Mouse (Mus musculus): ENCODE measurements around the gene Esrrg. TPM values are rescaled to one million over a fixed set of nuclear protein-coding genes. Genes with fewer than 3 reads are reported as not detected.

The Esrrg gene
- total RNA-seq, 1 experiment from 2014 or later = not detected

GRCm38 (mm10) chr1:187645258-187645657, 36.7 kb downstream of the Esrrg start:
- no peak for ATAC-seq (replicated peaks; ENCODE audit: insufficient number of reproducible peaks, low FRiP score, low TSS enrichment, poor library complexity, severe bottlenecking)

GRCm38 (mm10) chr1:187648551-187648950, 40.0 kb downstream of the Esrrg start:
- ATAC-seq (replicated peaks; ENCODE audit: insufficient number of reproducible peaks, low FRiP score, low TSS enrichment, poor library complexity, severe bottlenecking) = no peak

- no peak for ATAC-seq (replicated peaks; ENCODE audit: insufficient number of reproducible peaks, low FRiP score, low TSS enrichment, poor library complexity, severe bottlenecking)
Observed at GRCm38 (mm10) chr1:187649871-187650270, 41.3 kb downstream of the Esrrg start.

GRCm38 (mm10) chr1:187650786-187651687, 42.4 kb downstream of the Esrrg start:
- ATAC-seq (replicated peaks; ENCODE audit: insufficient number of reproducible peaks, low FRiP score, low TSS enrichment, poor library complexity, severe bottlenecking) = no peak

- ATAC-seq (replicated peaks; ENCODE audit: insufficient number of reproducible peaks, low FRiP score, low TSS enrichment, poor library complexity, severe bottlenecking) = no peak
Observed at GRCm38 (mm10) chr1:187651688-187652241, 43.2 kb downstream of the Esrrg start.

- ATAC-seq (replicated peaks; ENCODE audit: insufficient number of reproducible peaks, low FRiP score, low TSS enrichment, poor library complexity, severe bottlenecking) = no peak
Observed at GRCm38 (mm10) chr1:187652445-187652844, 43.9 kb downstream of the Esrrg start.

- ATAC-seq (replicated peaks; ENCODE audit: insufficient number of reproducible peaks, low FRiP score, low TSS enrichment, poor library complexity, severe bottlenecking) = no peak
Observed at GRCm38 (mm10) chr1:187653390-187653789, 44.8 kb downstream of the Esrrg start.

- no peak for ATAC-seq (replicated peaks; ENCODE audit: insufficient number of reproducible peaks, low FRiP score, low TSS enrichment, poor library complexity, severe bottlenecking)
Observed at GRCm38 (mm10) chr1:187660963-187661362, 52.4 kb downstream of the Esrrg start.

- ATAC-seq (replicated peaks; ENCODE audit: insufficient number of reproducible peaks, low FRiP score, low TSS enrichment, poor library complexity, severe bottlenecking) = no peak
Observed at GRCm38 (mm10) chr1:187662083-187662609, 53.6 kb downstream of the Esrrg start.

GRCm38 (mm10) chr1:187663376-187663775, 54.8 kb downstream of the Esrrg start:
- ATAC-seq (replicated peaks; ENCODE audit: insufficient number of reproducible peaks, low FRiP score, low TSS enrichment, poor library complexity, severe bottlenecking) = no peak

- ATAC-seq (replicated peaks; ENCODE audit: insufficient number of reproducible peaks, low FRiP score, low TSS enrichment, poor library complexity, severe bottlenecking) = no peak
Observed at GRCm38 (mm10) chr1:187664261-187664660, 55.7 kb downstream of the Esrrg start.

- no peak for ATAC-seq (replicated peaks; ENCODE audit: insufficient number of reproducible peaks, low FRiP score, low TSS enrichment, poor library complexity, severe bottlenecking)
Observed at GRCm38 (mm10) chr1:187665901-187666600, 57.5 kb downstream of the Esrrg start.

GRCm38 (mm10) chr1:187669746-187670145, 61.2 kb downstream of the Esrrg start:
- ATAC-seq (replicated peaks; ENCODE audit: insufficient number of reproducible peaks, low FRiP score, low TSS enrichment, poor library complexity, severe bottlenecking) = no peak

- no peak for ATAC-seq (replicated peaks; ENCODE audit: insufficient number of reproducible peaks, low FRiP score, low TSS enrichment, poor library complexity, severe bottlenecking)
Observed at GRCm38 (mm10) chr1:187672446-187672845, 63.9 kb downstream of the Esrrg start.

- no peak for ATAC-seq (replicated peaks; ENCODE audit: insufficient number of reproducible peaks, low FRiP score, low TSS enrichment, poor library complexity, severe bottlenecking)
Observed at GRCm38 (mm10) chr1:187674771-187675186, 66.2 kb downstream of the Esrrg start.

GRCm38 (mm10) chr1:187676626-187677025, 68.0 kb downstream of the Esrrg start:
- ATAC-seq (replicated peaks; ENCODE audit: insufficient number of reproducible peaks, low FRiP score, low TSS enrichment, poor library complexity, severe bottlenecking) = no peak

- ATAC-seq (replicated peaks; ENCODE audit: insufficient number of reproducible peaks, low FRiP score, low TSS enrichment, poor library complexity, severe bottlenecking) = no peak
Observed at GRCm38 (mm10) chr1:187679246-187679645, 70.7 kb downstream of the Esrrg start.

- ATAC-seq (replicated peaks; ENCODE audit: insufficient number of reproducible peaks, low FRiP score, low TSS enrichment, poor library complexity, severe bottlenecking) = no peak
Observed at GRCm38 (mm10) chr1:187684519-187684918, 75.9 kb downstream of the Esrrg start.

GRCm38 (mm10) chr1:187691846-187692525, 83.4 kb downstream of the Esrrg start:
- no peak for ATAC-seq (replicated peaks; ENCODE audit: insufficient number of reproducible peaks, low FRiP score, low TSS enrichment, poor library complexity, severe bottlenecking)

Data from monocyte, adult 5-6 weeks (primary cell).